In genomic region chr1:71636116-71636515, GRCm38 (mm10) we compare ENCODE assay signal across 30 mouse cellular contexts.
"Had no signal": no experiment of that assay in that cellular context is flagged by ENCODE, and none has a peak within 500 bp of the region (broad histone marks: within the 10 kb centered on the region; RNA-seq: fewer than 3 reads in every experiment).

No protein-coding gene starts in this region.

- H3K9ac ChIP-seq: limb, embryonic 12.5 days; limb, embryonic 13.5 days; limb, embryonic 15.5 days; liver, embryonic 13.5 days; liver, embryonic 14.5 days; liver, embryonic 15.5 days; lung, embryonic 14.5 days; lung, embryonic 15.5 days; midbrain, embryonic 12.5 days; midbrain, embryonic 13.5 days; midbrain, embryonic 15.5 days; neural tube, embryonic 12.5 days had no signal

- H3K4me3 ChIP-seq: left cerebral cortex, adult 2 months; limb, embryonic 10.5 days; limb, embryonic 12.5 days; limb, embryonic 13.5 days; limb, embryonic 15.5 days; liver, embryonic 13.5 days; liver, embryonic 15.5 days; lung, embryonic 15.5 days; midbrain, embryonic 10.5 days; midbrain, embryonic 12.5 days; midbrain, embryonic 13.5 days; midbrain, embryonic 15.5 days; myocyte; neural tube, embryonic 12.5 days had no signal

- H3K27me3 ChIP-seq: limb, embryonic 12.5 days; limb, embryonic 13.5 days; limb, embryonic 15.5 days; liver, embryonic 13.5 days; liver, embryonic 15.5 days; lung, embryonic 15.5 days; megakaryocyte, embryonic 14.5 days; midbrain, embryonic 15.5 days; neural tube, embryonic 12.5 days had no signal

- ATAC-seq: lung, postnatal 0 days; midbrain, embryonic 13.5 days; midbrain, embryonic 15.5 days; midbrain, embryonic 16.5 days had no signal

- H3K4me1 ChIP-seq: limb, embryonic 10.5 days; limb, embryonic 13.5 days; limb, embryonic 15.5 days; liver, embryonic 13.5 days; lung, embryonic 15.5 days; megakaryocyte, embryonic 14.5 days; midbrain, embryonic 10.5 days; midbrain, embryonic 12.5 days; midbrain, embryonic 13.5 days; midbrain, embryonic 15.5 days; neural tube, embryonic 12.5 days had no signal

- DNase-seq: left cerebral cortex, postnatal 4 days; liver, embryonic 13.5 days; lung, adult 18-20 months; lung, adult 2 months; lung, embryonic 14.5 days; lung, postnatal 10 days; lung, postnatal 14 days; lung, postnatal 36 days; lung, postnatal 4 days; midbrain, embryonic 14.5 days had no signal

- H3K36me3 ChIP-seq: midbrain, embryonic 15.5 days had no signal

- H3K9me3 ChIP-seq: limb, embryonic 10.5 days; limb, embryonic 12.5 days; limb, embryonic 13.5 days; limb, embryonic 15.5 days; liver, embryonic 13.5 days; liver, embryonic 15.5 days; lung, embryonic 15.5 days; midbrain, embryonic 10.5 days; midbrain, embryonic 12.5 days; midbrain, embryonic 13.5 days; midbrain, embryonic 15.5 days; neural tube, embryonic 12.5 days had no signal

- H3K27ac ChIP-seq: left cerebral cortex, adult 2 months; limb, embryonic 10.5 days; limb, embryonic 12.5 days; limb, embryonic 13.5 days; limb, embryonic 15.5 days; liver, embryonic 14.5 days; lung, embryonic 15.5 days; macrophage; midbrain, embryonic 10.5 days; midbrain, embryonic 12.5 days; midbrain, embryonic 13.5 days; midbrain, embryonic 15.5 days; neural tube, embryonic 12.5 days had no signal

- H3K4me2 ChIP-seq: limb, embryonic 12.5 days; limb, embryonic 13.5 days; limb, embryonic 15.5 days; liver, embryonic 11.5 days; liver, embryonic 13.5 days; liver, embryonic 15.5 days; lung, embryonic 14.5 days; lung, embryonic 15.5 days; midbrain, embryonic 11.5 days; midbrain, embryonic 12.5 days; midbrain, embryonic 13.5 days; midbrain, embryonic 15.5 days; neural tube, embryonic 12.5 days had no signal
